Mouse (Mus musculus) fibroblast of lung, adult 2 months (primary cell): Measurements from ENCODE around the gene Rab8b.
"Not testable (repeated sequence)": the region's sequence is repeated elsewhere in the genome, so short reads cannot be mapped to it uniquely, and the experiment has no call there.

Experiments
- DNase-seq: peaks from one replicate; pipeline ENCODE4 v3.0.0-alpha.2; 2011; ENCODE audit warnings: low read depth

Rab8b gene

DNA sequence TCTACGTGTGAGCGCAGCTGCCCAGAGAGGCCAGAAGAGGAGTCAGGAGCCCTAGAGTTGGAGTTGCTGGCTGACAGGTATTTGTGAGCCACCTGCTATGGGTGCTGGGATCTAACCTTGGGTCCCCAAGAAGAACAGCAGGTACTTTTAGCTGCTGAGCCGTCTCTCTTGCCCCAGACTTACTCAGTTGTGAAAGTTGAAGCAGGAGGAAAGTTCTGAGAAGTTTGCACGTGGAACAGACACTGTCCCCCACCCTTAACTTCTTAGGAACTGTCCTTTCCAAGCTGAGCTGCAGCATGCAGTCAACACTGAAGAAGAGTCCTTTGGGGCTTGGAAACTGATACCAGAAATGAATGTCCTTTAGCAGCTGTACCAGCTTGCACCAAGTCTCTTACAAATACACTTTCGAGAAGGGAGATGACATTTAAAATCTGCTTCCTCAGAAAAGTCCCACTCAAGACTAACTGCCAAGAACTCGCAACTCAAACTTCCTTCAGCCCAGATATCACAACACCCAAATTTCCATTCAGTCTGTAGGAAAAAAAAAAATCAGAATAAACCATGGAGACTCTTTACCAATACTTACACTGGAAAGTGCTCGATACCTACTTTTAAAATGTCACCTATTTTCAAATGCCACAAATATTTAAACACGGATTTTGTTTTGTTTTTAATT lies 2.1 kb downstream of the Rab8b start:
- DNase-seq, result no peak

DNA sequence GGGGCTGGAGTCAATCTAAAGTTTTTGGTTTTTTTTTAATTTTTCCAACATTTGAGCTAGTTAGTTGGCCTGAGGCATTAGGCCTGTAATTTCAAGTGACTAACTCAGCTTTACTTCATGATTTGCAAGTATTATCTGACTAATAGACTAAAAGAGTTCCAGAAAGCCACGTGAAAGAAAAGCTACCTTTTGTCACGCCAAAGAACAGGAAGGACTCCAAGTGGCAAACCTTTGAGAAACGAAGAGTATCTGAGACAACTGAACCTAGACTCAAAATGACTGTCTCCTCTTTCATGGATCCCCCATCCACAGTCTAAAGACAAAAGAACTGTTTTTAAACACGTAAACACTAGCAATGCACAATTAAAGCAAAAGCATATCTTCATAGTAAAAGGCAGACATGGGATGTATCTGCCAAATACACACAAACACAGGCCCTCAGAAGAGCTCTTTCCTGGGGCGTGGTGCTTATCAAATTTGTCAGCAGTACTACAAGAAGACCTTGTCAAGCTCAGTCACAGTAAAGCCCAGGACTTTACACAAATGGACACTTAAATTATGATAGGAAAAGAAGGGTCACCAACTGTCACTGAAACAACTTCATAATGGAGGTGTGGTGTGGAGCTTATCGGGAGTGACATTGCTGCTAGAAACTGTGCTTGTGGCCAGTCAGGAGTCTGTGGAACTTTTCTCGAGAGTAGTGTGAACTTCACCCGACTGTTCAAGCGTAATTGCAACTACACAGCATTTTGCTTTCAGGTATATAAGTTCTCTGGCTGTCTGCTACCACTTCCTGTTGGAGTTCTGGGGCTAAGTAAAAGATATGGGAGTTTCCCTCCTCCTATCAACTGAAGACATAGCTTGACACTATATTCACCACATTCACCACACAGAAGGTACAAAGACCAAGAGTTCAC lies 3.4 kb downstream of the Rab8b start:
- no peak for DNase-seq

DNA sequence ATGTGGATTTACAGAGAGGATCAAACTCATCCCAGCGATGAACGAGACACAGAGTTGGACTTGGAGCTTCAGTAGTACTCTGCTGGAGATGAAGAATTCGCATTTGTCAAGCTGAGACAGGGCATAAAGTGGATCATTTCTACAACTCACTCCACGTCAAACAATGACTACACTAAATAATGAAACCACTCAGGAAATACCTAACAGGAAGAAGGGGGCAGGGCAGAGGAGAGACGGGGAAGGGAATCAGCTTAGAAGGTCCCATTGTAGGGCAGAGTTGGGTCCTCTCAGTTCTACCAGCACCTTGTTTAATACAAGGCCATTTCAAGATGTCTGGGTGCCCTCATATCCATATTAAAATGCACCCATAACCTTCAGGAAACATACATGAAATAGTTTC lies 4.1 kb downstream of the Rab8b start:
- DNase-seq, result no peak

DNA sequence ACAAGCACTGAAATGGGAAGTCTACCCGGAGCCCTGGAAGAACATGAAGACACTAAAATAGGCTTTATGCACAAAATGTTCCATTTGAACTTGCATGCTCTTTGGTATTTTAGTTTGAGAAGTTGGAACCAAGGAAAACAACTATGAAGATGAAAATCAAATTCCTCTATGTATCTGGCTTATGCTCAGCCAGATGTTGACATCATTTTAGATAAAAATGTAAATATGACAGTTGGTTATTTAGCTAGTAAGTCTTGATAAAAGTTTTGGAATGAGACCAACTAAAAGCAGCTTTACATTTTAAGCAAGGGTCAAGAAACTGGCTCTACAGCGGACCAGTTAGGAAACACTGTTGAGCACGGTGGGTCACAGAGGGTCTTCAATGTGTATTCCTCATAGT lies 4.9 kb downstream of the Rab8b start:
- DNase-seq, result no peak

DNA sequence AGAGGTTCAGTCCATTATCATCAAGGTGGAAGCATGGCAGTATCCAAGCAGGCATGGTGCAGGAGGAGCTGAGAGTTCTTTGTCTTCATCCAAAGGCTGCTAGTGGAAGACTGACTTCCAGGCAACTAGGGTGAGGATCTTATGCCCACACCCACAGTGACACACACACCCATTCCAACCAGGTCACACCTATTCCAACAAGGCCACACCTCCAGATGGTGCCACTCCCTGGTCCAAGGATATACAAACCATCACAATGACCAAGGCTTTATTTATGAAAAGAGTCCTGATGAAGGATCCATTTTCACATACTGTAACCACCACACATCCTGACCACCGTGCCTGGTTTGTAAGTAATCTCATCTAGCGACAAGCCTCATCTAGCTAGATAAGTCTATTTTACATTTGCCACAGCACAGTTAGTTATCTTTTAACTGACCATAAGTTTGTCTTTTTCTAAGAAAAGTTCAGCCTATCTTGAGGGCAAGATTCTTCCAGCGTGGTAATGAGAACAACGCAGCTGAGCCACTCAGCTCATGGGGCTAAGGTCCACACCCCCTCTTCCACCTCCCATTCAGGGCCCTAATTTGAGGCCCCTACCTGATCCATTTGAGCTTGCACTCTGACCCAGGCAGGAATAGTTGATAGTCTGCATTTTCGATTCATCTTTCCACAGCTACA lies 6.1 kb downstream of the Rab8b start:
- DNase-seq, result not testable (repeated sequence)

DNA sequence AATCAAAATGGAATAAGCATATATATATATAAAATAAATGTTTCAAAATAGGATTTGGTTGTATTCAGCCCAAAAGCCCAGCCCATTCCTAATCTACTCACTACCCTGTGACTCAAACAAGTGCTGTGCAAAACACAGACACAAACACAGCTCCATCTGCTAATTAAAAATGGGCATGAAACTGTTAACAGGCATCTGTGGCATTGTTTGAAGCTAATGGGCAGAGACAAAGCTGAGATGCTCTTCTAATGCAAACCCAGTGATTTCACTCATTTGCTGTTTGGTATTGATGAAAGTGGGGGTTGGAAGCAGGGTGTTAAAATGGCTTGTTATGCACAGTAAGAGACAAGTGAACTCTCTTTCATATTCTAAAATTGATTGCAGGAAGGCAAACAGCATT lies 7.2 kb downstream of the Rab8b start:
- DNase-seq, result no peak

DNA sequence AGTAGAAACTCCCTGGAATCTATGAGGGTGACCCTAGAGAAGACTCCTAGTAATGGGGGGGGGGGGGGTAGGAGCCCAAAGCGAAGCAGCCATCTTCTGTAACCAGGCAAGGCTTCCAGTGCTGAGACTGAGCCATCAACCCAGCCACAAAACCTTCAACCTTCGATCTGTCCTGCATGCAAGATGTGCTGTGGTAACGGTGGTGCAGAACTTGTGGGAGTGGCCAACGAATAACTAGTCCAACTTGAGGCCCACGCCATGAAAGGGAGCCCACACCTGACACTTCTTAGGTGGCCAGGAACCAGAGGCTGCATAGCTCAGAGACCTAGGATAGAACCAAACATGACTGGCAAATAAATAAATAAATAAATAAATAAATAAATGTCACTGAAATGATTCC lies 8.8 kb downstream of the Rab8b start:
- DNase-seq, result no peak

DNA sequence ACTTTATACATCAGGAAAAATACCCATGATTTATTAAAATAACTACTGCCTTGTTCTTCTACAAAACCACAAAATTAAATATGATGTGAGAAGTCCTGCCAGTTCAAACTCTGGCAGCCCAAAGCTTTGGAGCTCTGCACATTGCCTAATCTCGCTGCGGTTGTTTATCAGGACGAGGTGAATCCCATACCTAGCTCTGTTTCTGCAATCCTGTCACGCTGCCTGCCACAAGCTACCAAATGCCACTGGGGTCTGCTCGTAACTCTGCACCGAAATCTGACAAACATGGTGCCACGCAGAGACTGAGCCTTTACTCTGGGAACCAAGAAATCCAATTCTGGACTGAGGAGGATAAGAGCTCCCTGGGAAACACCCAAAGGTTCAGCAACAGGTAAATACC lies 9.6 kb downstream of the Rab8b start:
- DNase-seq, result no peak

DNA sequence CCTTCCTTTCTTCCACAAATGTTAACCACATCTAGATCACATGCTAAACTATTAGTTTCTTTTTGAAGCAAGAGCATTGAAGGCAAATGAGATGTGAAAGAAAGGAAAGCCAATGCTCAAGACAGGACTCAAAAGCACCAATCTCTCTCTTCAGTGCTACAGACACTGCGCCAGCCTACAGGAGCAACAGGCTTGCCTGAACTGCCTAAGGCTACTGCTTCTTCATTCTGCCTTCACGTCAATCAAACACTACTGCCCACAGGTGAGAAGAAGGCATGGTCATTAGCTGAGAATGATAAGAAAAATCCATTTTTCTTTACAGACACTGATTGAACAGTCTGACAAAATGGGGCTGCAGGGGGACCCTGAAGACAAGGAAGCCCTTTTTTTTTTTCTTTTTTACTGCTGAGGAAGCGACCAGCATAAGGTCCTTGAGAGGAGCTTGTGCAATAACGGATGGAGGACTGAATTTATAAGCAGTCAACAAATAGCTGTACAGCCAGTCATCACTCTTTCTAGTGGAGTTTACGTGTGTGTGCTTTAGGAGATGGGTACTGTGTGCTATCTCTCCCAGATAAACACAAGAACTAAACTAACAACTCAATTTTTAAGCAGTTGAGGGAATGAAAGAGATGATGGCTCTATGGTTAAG lies 11.6 kb downstream of the Rab8b start:
- no peak for DNase-seq

DNA sequence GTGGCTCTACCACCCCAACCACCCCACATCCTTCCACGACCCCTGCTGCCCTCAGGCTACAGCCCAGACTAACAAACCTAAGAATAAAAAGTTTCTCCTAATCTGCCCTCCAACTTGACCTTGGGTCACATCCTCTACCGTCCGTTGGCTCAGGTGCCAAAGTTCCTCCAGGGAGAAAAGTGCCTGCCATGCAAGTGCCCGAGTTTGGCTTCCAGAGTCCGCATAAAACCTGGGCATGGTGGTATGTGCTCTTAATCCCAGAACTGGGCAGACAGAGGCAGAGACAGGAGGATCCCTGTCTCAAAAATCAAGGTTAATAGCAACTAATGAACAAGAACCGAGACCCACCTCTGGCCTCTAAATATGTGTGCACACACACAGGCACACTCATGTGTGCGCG lies 12.4 kb downstream of the Rab8b start:
- DNase-seq, result no peak

DNA sequence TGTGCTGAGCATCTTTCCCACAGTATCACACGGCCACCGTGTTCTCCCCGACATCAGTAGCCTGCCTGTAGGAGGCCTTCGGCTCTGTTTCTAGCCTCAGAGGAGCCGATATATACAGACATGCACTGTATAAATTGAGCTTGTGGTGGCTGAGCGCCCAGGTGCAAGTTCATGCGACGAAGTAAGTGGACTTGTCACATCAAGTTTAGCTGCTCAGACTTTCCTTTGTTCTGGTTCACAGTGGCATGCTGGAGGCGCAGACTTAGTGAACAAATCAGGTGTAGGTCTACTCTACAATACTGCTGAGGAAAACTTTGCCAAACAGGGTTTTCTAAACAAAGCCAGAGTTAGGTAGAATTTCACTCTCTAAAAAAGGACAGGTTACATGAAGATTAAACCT lies 13.5 kb downstream of the Rab8b start:
- DNase-seq, result no peak

DNA sequence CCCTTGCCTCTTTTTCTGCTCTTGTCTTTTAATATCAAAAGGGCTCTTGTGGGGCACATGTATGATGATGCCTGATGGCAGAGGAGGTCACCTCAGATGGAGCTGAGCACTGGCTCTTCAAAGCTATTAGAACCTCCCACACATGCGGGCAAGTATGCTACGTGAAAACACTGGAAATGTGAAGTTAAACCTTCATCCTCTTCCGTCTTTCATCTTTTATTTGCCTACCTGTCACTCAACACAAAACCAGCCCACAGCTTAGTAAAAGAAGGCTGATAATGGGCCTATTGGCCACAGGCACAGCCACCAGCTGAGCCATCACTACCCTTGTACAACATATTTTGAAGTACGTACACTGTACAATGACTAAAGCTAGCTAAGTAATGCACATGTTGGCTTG lies 20.0 kb downstream of the Rab8b start:
- no peak for DNase-seq

DNA sequence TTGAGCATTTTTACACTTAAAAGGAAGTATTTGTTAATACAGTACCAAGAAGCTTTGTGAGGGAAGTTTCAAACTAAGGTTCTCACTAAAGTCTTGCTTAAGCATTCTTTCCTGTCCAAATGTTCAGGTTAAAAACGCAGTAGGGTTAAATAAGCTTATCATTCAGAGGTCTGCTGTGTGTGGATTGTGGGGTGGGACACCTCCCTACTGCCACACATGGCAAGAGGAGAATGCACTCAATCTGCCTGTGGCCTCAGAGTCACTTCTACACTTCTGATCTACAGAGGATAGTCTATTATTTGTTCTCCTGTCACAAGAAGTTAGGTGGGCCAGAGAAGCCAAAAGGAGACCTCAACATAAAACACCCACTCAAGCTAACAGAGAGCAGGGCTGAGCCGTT lies 20.4 kb downstream of the Rab8b start:
- no peak for DNase-seq

DNA sequence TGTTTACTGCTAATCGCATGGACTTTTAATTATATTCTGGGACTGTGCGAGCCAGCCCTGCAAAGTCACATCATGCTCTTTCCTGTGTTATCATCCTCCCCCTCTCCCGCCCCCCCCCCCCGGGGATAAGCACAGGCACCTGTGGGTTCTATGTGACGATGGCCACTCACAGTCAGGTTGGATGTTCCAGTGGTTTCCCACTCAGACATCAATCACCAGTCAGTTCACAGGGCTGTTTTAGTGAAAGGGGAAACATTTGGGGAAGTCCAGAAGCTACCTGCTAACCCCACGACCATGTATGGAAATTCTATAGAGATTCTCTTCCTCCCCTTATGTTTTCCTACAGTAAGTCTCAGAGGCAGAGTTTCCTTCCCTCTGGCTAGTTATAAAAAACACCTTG lies 21.6 kb downstream of the Rab8b start:
- no peak for DNase-seq

DNA sequence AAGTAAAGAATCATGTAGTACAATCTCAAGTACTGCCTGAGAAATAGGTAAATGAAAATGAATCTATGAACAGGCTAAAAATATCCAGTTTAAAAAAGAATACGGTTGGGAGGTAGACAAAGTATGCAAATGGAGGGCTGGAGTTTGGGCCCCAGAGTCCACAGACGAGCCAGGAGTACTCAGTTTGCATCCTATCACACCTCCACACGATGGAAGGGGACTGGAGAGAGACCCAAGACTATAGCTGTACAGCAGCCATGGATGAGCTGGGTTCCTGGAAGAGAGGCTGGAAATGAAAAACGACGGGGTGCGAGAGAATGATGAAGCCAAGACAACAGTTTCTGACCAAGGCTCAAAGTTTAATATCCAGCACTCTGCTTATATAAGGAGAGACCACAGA lies 22.5 kb downstream of the Rab8b start:
- no peak for DNase-seq

DNA sequence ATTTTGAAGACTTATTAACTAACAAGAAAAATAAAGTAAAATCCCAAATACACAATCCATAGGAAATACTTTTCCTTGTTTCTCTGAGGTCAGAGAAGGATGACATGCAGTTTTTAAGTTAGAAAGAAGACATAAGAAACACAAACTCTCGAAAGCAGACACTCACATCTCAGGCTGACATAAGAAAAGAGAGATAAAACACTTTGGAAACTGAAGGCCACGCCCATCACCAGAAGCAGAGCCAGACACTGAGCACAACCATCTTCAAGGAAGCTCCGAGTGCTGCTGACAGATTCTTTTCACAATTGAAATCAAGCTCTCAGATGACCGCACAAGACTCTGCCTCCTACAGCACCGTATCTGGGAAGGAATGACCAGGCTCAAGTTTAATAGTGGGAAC lies 23.5 kb downstream of the Rab8b start:
- DNase-seq, result no peak

DNA sequence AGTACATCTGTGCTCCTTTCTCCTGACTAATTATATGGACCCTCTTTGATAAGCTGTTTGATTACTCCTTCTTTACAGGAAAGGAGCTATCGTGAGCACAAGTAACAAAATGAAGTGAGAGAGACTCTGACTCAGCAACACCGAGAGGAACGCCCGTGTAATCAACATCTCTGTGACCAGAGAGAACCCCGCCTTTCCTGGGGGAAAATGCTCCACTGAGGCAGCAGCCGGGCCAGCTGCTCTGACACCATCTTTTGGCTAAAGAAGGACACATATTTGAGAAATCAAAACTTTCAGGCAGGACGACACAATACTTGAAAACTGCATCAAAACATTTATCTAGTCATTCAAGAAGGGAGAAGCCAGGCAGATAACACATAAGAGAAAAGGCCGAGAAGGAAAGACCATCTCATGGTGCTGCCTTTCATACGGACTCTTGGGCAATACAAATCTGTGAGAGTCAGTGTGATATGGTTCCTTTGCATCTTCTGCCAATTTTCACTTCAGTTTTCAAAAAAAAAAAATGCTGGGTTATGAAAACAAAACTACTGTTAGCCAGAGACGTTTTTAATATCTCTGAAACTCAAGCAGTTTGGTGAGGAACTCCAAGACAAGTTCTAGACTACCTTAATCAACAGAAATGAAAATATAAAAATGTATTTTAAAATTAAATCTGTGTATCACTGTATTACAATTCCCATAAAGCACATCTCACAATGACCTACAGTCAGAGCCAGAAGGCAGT lies 24.3 kb downstream of the Rab8b start:
- DNase-seq, result no peak

DNA sequence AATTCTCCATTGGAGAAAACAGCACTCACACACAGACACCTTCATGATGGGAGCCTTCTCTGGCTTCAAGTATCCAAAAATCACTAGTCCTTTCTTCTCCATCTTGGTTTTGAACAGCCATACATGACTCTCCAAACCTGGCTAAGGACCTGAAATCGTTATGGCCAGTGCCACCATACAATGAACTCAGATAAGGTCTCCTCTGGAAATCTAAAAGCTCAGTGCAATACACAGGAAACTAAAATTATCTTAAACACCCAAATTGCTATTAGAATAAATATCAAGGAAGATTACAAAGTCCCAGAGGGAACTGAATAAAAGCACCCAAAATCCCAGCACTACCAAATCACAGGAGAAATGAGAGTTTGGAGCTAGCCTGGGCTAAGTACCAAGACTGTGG lies 25.1 kb downstream of the Rab8b start:
- no peak for DNase-seq

DNA sequence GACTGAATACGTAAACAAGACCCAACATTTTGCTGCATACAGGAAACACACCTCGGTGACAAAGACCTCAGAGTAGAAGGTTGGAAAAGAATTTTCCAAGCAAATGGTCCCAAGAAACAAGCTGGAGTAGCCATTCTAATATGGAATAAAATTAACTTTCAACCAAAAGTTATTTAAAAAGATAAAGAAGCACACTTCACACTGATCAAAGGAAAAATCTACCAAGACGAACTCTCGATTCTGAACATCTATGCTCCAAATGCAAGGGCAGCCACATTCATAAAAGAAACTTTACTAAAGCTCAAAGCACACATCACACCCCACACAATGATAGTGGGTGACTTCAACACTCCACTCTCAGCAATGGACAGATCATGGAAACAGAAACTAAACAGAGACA lies 27.0 kb downstream of the Rab8b start:
- not testable (repeated sequence) for DNase-seq

DNA sequence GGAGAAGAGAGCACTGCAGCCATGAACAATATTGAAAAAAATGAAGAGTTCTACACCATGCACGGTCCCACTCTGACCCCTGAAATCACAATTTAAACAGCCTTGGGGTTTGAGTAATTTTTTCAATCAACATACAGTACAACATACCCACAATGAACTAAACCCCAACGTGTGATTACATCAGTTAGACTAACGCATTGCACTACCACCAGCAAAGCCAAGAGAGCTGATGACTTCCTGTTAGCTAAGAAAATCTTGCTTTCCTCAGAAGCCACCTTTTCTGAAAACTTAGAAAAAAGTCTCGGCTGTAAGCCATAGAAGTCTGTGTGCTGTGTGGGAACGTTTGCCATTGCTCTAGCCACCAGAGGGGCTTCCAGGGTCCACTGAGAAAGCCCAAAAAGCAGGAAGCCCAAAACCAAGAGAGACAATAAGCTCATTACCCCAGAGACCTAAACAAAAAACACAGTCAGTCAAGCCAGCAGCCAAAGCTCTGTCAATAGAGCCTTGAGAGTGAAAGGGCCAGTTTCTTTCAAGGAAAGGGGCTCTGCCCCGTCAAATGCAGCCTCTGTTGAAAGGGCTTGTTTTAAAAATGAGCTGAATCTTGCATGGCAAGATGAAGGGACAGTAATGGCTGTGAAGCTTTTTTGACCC lies 31.4 kb downstream of the Rab8b start:
- no peak for DNase-seq

DNA sequence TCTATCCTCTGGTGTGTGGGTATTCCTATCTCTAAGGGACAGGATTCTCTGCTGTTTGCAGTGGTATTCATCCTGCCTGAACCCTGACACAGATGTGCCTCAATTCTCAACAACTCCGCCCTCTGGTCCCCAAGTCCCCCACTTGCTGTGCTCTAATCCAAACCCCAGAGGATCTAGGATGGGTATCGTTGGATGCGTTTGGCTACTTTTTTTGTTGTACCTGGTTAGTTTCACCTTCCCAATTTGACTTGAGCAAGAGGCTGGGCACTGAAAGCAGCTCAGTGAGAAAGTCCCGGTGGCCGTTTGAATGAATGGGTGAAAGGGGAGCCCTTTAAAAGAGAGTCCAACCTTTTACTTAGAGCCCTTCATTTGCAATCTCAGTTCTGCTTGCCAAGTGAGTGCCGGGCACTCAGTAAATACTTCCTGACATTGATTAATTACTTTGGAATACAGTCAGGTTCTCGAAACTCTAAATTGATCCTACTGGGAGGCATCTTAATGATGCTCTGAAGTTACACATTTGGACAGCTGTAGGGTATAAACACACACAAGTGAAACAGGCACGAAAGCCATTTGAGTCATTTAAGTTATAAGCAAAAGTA lies 32.1 kb downstream of the Rab8b start:
- DNase-seq, result no peak
